Mouse (Mus musculus) neural tube, postnatal 0 days (tissue): ENCODE measurements around the gene Vmn1r57. TPM values are rescaled to one million over a fixed set of nuclear protein-coding genes. Genes with fewer than 3 reads are reported as not detected.

Source experiments
- polyA plus RNA-seq: library from polyadenylated mRNA; unstranded; fragments of >200 nt; fragmentation: Nextera tagmentation; extraction: Ambion mirVana; gene quantifications from 2 replicates; pipeline ENCODE4 v1.2.1, GENCODE M21; 2015

Vmn1r57 gene
- not detected in 2 replicates for polyA plus RNA-seq

DNA sequence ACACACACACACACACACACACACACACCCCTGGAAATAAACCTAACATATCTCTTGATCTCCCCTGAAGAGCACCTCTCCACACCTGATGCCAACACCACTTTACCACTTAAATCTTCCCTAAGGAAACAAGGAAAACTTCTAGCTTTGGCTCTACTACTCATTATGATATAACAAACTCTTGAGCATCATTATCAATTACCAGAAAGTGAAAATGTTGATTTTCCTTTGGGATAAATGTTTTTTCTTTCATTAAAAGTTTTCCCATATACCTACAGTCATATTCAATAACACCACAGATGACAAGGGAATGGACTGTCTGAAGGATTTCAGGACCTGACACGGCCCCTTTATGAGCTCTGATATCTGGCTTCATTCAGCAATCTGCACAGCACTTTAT lies at the start of gene Vmn1r57:
TSS of gene Vmn1r57 (plus strand) at position 301 of the 400 bp plus-strand sequence.

DNA sequence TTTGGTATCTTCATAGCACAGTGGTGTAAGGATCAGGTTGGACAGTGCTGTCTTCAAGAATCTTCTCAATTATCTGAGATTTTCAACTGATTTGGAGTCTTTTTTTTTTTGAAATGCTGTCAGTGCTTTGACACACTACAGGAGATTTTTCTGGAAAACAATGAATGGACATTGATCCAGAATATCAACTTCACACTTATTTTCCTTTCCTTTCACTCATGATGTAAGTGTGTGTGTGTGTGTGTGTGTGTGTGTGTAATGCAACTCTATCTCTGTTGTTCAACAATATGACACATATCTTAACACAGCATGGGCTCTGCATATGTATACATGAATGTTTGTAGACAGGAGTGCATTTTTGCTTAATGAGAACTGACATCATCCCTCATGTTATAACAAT lies 21.6 kb upstream of the Vmn1r57 start, which contains the start of gene Vmn1r56:
TSS of gene Vmn1r56 (minus strand) at position 101 of the 400 bp plus-strand sequence.

Other genes with a start within 250 kb of the Vmn1r57 start
- gene Sbk3, start 247.3 kb upstream of the Vmn1r57 start, polyA plus RNA-seq = 0.12 and 0.25 TPM in 2 replicates
- 37.5 and 40.0 TPM in 2 replicates for gene Zfp579, start 222.3 kb upstream of the Vmn1r57 start, polyA plus RNA-seq
- 5.8 and 6.8 TPM in 2 replicates for gene Zfp524, start 204.1 kb upstream of the Vmn1r57 start, polyA plus RNA-seq
- 22.9 and 26.6 TPM in 2 replicates for gene Fiz1, start 203.8 kb upstream of the Vmn1r57 start, polyA plus RNA-seq
- 1.3 and 2.1 TPM in 2 replicates for gene Gm44973, start 203.0 kb upstream of the Vmn1r57 start, polyA plus RNA-seq
- 5.1 and 5.6 TPM in 2 replicates for gene Zfp865, start 198.1 kb upstream of the Vmn1r57 start, polyA plus RNA-seq
- gene Ccdc106, start 197.9 kb upstream of the Vmn1r57 start, polyA plus RNA-seq = 72.3 and 78.9 TPM in 2 replicates
- gene 4632433K11Rik, start 184.4 kb upstream of the Vmn1r57 start, polyA plus RNA-seq = not detected in 2 replicates
- gene Zfp784, start 180.0 kb upstream of the Vmn1r57 start, polyA plus RNA-seq = 6.1 and 7.8 TPM in 2 replicates
- gene Zfp580, start 167.0 kb upstream of the Vmn1r57 start, polyA plus RNA-seq = 128 and 133 TPM in 2 replicates
- 72.7 and 76.9 TPM in 2 replicates for gene U2af2, start 156.3 kb upstream of the Vmn1r57 start, polyA plus RNA-seq
- gene Epn1, start 138.3 kb upstream of the Vmn1r57 start, polyA plus RNA-seq = 93.4 and 120 TPM in 2 replicates
- gene Rfpl4, start 101.5 kb upstream of the Vmn1r57 start, polyA plus RNA-seq = not detected in 2 replicates
- gene Rasl2-9, start 92.5 kb upstream of the Vmn1r57 start, polyA plus RNA-seq = 0.81 and 0.85 TPM in 2 replicates
- gene Vmn1r55, start 68.8 kb upstream of the Vmn1r57 start, polyA plus RNA-seq = not detected in 2 replicates
- gene Vmn1r56, start 21.7 kb upstream of the Vmn1r57 start, polyA plus RNA-seq = not detected in 2 replicates
- gene Gm5065, start 132.0 kb downstream of the Vmn1r57 start, polyA plus RNA-seq = not detected in 2 replicates
- gene Nlrp2, start 132.5 kb downstream of the Vmn1r57 start, polyA plus RNA-seq = not detected in 2 replicates
- gene Vmn1r58, start 194.9 kb downstream of the Vmn1r57 start, polyA plus RNA-seq = not detected in 2 replicates
- gene Vmn1r59, start 238.3 kb downstream of the Vmn1r57 start, polyA plus RNA-seq = not detected in 2 replicates